Mouse (Mus musculus) midbrain, embryonic 16.5 days (tissue): ENCODE results near the gene Icmt. TPM values are rescaled to one million over a fixed set of nuclear protein-coding genes. Genes with fewer than 3 reads are reported as not detected.

Experiments used
- ATAC-seq: fragments of 200-750 bp; cut with Nextera tagmentation; 2 replicates; pipeline ENCODE4 v1.8.0; 2017; ENCODE audit warnings: moderate TSS enrichment
- H3K27ac ChIP-seq: fragments of 300-500 bp; sonication (generic); 2 replicates; pipeline ENCODE4 v1.5.1; 2014; ENCODE audit warnings: mild to moderate bottlenecking, low read length, mixed read lengths
- H3K27me3 ChIP-seq: fragments of 300-500 bp; sonication (generic); 2 replicates; pipeline ENCODE4 v1.6.1; 2014; ENCODE audit warnings: low read depth, low read length, mixed read lengths; ENCODE audit not compliant: control insufficient read depth, insufficient read depth
- H3K36me3 ChIP-seq: fragments of 300-500 bp; sonication (generic); 2 replicates; pipeline ENCODE4 v1.6.1; 2014; ENCODE audit warnings: mild to moderate bottlenecking, low read length, moderate library complexity, mixed read lengths; ENCODE audit not compliant: control insufficient read depth, insufficient read depth
- H3K4me1 ChIP-seq: fragments of 300-500 bp; sonication (generic); 2 replicates; pipeline ENCODE4 v1.6.1; 2014; ENCODE audit warnings: mild to moderate bottlenecking, low read length, mixed read lengths; ENCODE audit not compliant: control insufficient read depth, insufficient read depth
- H3K4me2 ChIP-seq: fragments of 300-500 bp; sonication (generic); 2 replicates; pipeline ENCODE4 v1.6.1; 2014; ENCODE audit warnings: mild to moderate bottlenecking, low read length, mixed read lengths
- H3K4me3 ChIP-seq: fragments of 300-500 bp; sonication (generic); 2 replicates; pipeline ENCODE4 v1.5.1; 2014; ENCODE audit warnings: low read depth, mild to moderate bottlenecking, low read length, moderate library complexity, mixed read lengths
- H3K9ac ChIP-seq: fragments of 300-500 bp; sonication (generic); 2 replicates; pipeline ENCODE4 v1.6.1; 2014; ENCODE audit warnings: low read depth, low read length, mixed read lengths
- H3K9me3 ChIP-seq: fragments of 300-500 bp; sonication (generic); replicated peaks from 2 replicates; pipeline ENCODE4 v1.6.1; 2014; ENCODE audit warnings: mild to moderate bottlenecking, low read length, mixed read lengths; ENCODE audit not compliant: control insufficient read depth, poor library complexity, severe bottlenecking
- whole genome bisulfite sequencing: fragments of 180-500 bp; shearing (Covaris S2); extraction: QIAGEN DNeasy Blood & Tissue Kit; methylation state at CpG from one replicate; pipeline ENCODE4 v1.1.7; 2014; 5-methylcytosine and 5-hydroxymethylcytosine counted together
- polyA plus RNA-seq: library from polyadenylated mRNA; unstranded; fragments of >200 nt; fragmentation: Nextera tagmentation; extraction: Ambion mirVana; gene quantifications from 2 replicates; pipeline ENCODE4 v1.2.1, GENCODE M21; 2015

Gene Icmt
- polyA plus RNA-seq, 1 experiment from 2014 or later = 20.7 TPM

DNA sequence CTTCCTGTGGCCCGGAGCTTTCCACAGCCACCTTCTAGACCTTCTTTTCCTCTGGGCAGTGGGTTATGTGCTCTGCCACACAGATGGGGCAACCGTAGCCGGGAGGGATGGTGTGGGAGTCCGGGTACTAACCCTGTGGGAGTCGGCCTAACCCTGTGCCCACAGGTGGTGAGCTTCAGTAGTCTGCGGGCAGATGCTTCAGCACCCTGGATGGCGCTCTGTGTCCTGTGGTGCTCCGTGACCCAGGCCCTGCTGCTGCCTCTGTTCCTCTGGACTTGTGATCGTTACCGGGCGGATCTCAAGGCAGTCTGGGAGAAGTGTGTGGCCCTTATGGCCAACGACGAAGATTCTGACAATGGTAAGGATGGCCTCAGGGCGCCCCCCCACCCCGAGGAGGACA, 15.4 kb upstream of the Icmt start:
- no peak overlapping the region for H3K27ac ChIP-seq
- H3K9ac ChIP-seq = no peak overlapping the region
- no peak overlapping the region for H3K4me2 ChIP-seq
- peaks cover 63% of the 10 kb centered on the region for H3K27me3 ChIP-seq
- H3K4me1 ChIP-seq = peaks cover 6% of the 10 kb centered on the region; the same call in 1 of the 2 replicates
- no peaks in the 10 kb centered on the region for H3K9me3 ChIP-seq
- ATAC-seq = no peak
- WGBS = 67% methylated on average over 15 of the region's 15 CpGs
- no peak overlapping the region for H3K4me3 ChIP-seq
- peaks cover 3% of the 10 kb centered on the region; the same call in 1 of the 2 replicates for H3K36me3 ChIP-seq

DNA sequence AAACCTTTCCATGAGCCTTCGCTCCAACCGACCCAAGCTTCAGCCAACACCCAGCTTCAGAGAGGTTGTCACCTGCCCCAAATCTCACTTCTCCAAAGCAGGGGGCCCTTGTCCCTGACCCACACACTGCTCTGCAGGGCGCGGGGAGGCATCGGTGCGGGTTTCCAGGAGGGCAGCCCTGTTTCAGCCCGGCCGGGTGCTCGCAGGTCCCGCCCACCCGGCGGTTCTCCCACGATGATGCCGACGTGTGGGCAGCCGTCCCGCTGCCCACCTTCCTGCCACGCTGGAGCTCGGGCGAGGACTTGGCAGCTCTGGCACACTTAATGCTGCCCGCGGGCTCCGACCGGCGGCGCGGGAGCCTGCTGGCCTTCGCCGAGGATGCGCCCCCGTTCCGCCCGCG, 14.3 kb upstream of the Icmt start:
- 17% methylated on average over 34 of the region's 34 CpGs for WGBS
- peak overlapping the region; percentile 55 for H3K4me2 ChIP-seq
- peak overlapping the region; percentile 35 for H3K4me3 ChIP-seq
- H3K36me3 ChIP-seq = peaks cover 3% of the 10 kb centered on the region; the same call in 1 of the 2 replicates
- no peak for ATAC-seq
- H3K4me1 ChIP-seq = peaks cover 13% of the 10 kb centered on the region
- peaks cover 69% of the 10 kb centered on the region for H3K27me3 ChIP-seq
- H3K9me3 ChIP-seq = no peaks in the 10 kb centered on the region
- peak overlapping the region; percentile 42; the same call in 1 of the 2 replicates for H3K9ac ChIP-seq
- H3K27ac ChIP-seq = no peak overlapping the region

DNA sequence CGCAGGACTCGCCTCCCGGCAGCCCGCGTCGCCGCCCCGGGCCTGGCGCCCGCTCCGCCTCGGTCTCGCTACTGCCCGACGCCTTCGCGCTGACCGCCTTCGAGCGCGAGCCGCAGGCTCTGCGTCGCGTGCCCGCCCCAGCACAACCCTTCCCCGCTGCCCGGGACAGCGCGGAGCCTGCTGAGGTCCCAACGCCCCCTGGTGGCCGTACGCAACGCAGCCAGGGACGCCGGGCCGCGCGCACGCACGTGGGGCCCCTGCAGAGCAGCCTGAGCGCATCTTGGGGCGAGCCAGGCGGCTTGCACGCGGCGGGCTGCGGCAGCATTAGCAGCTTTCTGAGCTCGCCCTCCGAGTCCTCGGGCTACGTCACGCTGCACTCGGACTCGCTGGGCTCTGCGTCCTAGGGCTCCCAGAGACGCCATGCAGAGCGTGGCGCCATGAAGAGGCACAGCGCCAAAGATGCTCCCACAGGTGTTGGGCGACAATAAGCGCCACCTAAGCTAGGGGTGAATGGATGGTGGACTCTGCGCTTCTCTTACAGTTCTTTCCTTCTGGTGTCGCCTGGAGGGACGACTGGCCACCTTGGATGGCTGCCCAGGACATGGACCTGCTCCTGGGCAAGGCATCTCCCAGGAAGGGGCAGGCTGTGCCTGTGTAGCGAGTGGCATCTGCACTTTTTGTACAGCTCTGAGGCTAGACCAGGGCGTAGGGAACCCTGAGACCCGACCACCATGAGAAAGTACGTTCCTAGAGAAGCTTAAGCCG, 13.7 kb upstream of the Icmt start:
- peaks cover 3% of the 10 kb centered on the region; the same call in 1 of the 2 replicates for H3K36me3 ChIP-seq
- peak overlapping the region; percentile 35 for H3K4me3 ChIP-seq
- peak; percentile 65 for ATAC-seq
- peaks cover 73% of the 10 kb centered on the region for H3K27me3 ChIP-seq
- peak overlapping the region; percentile 42 for H3K9ac ChIP-seq
- H3K9me3 ChIP-seq = no peaks in the 10 kb centered on the region
- H3K27ac ChIP-seq = no peak overlapping the region
- H3K4me2 ChIP-seq = peak overlapping the region; percentile 55
- 5% methylated on average over 69 of the region's 70 CpGs for WGBS
- peaks cover 13% of the 10 kb centered on the region for H3K4me1 ChIP-seq

DNA sequence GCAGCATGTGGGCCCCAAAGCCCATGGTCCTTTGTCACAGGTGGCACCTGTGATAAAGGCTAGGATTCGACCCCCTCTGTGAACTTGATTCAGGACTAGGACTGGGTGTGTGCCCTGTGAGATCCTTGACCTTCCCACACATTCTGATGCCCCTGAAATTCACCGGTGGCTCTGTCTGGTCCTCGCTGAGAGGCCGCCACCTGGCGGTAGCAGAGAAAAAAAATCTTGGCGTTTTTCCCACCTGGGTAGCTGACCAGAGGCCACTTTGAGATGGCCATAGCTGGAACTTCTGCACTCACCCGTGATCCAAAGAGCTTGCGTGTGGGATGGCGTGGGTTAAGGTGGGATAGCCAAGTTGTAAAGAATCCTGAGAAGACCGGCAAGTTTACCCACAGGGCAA, 11.5 kb upstream of the Icmt start:
- WGBS = 3% methylated on average over 10 of the region's 10 CpGs
- H3K36me3 ChIP-seq = peaks cover 2% of the 10 kb centered on the region; the same call in 1 of the 2 replicates
- H3K9me3 ChIP-seq = no peaks in the 10 kb centered on the region
- no peak overlapping the region for H3K4me2 ChIP-seq
- peaks cover 74% of the 10 kb centered on the region for H3K27me3 ChIP-seq
- H3K27ac ChIP-seq = no peak overlapping the region
- peaks cover 18% of the 10 kb centered on the region for H3K4me1 ChIP-seq
- ATAC-seq = no peak
- H3K9ac ChIP-seq = peak overlapping the region; percentile 52; the same call in 1 of the 2 replicates
- no peak overlapping the region for H3K4me3 ChIP-seq

DNA sequence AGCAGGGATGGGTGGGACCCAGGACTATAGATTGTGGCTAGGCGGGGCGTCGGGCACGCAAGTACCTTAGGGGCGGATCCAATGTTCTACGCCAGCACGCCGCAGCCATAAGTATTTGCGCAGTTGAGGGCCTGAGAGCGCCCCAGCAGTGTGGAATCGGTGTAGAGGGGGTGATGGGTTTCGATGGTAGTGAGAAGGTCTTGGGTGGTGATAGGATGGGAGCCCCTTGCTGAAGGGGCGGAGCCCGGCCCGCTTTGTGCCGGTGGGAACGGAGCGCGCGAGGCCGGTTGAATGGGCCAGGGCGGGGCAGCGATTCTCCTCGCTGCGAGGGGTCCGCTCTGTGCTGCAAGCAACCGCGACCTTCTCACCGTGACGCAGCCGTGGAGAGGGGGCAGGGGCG, 10.8 kb upstream of the Icmt start:
- peak overlapping the region; percentile 58 for H3K4me2 ChIP-seq
- WGBS = 0% methylated on average over 30 of the region's 32 CpGs
- H3K4me1 ChIP-seq = peaks cover 25% of the 10 kb centered on the region
- peak; percentile 46 for ATAC-seq
- H3K9ac ChIP-seq = peak overlapping the region; percentile 52
- no peaks in the 10 kb centered on the region for H3K9me3 ChIP-seq
- peak overlapping the region; percentile 34 for H3K4me3 ChIP-seq
- H3K36me3 ChIP-seq = no peaks in the 10 kb centered on the region
- no peak overlapping the region for H3K27ac ChIP-seq
- H3K27me3 ChIP-seq = peaks cover 73% of the 10 kb centered on the region

DNA sequence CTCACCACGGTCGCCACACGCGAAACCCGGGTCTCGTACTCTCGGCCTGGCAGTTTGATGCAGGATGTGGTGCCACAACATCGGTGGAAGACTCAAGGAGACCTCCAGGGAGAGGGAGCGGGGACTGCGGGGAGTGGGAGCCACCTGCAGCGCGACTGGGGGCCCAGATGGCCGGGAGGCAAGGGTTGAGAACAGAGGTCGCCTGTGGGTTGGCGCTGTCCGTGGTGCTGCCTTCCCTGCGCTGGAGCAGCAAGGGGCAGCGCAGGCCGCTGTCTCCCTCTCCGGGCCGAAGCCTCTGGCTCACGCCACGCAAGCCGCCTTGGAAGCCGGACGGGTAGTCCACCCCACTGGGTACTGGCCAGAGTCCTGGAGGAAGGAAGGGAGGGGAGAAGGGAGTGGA, 10.1 kb upstream of the Icmt start:
- no peaks in the 10 kb centered on the region for H3K9me3 ChIP-seq
- H3K9ac ChIP-seq = peak overlapping the region; percentile 52
- peak overlapping the region; percentile 58 for H3K4me2 ChIP-seq
- peaks cover 72% of the 10 kb centered on the region for H3K27me3 ChIP-seq
- peaks cover 25% of the 10 kb centered on the region for H3K4me1 ChIP-seq
- H3K36me3 ChIP-seq = no peaks in the 10 kb centered on the region
- WGBS = 1% methylated on average over 26 of the region's 26 CpGs
- ATAC-seq = no peak
- no peak overlapping the region for H3K27ac ChIP-seq
- H3K4me3 ChIP-seq = peak overlapping the region; percentile 34

DNA sequence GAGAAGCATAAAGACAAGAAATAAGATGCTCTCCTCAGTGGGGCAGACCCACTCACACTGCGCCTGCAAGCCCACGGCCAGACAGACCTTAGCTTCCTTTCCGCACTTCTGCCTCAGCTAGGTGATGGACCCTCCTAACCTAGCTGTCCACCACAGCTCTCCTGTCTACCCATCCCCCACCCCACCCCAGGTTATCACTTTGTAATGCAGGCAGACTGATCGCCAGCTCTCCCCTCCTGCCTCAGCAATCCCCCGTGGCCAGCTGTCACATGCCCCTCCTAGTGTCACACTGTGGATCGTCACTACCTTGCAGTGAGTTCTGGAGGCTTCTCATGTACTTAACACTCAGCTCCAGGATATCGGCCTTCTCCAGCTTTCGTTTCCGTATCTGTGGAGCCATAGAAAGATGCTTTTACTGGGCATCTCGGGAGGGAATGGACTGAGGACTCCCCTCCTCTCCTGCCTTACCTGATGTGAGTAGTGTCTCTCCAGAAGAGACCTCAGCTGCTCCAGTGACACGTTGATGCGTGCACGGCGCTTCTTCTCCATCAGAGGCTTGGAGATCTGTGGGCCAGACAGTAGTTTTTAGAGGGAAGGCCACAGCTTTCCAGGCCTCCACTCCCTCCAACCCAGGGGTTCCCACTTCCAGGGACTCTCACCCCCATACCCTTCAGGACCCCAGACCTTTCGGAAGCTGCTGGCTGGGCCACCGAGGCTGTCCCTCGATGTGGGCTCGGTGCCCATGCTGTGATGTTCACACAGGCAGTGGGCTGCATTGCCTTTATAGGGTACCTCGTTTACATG, 9.5 kb upstream of the Icmt start:
- peak overlapping the region; percentile 58; the same call in 1 of the 2 replicates for H3K4me2 ChIP-seq
- no peak for ATAC-seq
- H3K9ac ChIP-seq = no peak overlapping the region; the same call in 1 of the 2 replicates
- no peak overlapping the region for H3K27ac ChIP-seq
- peaks cover 25% of the 10 kb centered on the region for H3K4me1 ChIP-seq
- no peaks in the 10 kb centered on the region for H3K36me3 ChIP-seq
- WGBS = 7% methylated on average over 19 of the region's 19 CpGs
- peaks cover 68% of the 10 kb centered on the region for H3K27me3 ChIP-seq
- no peaks in the 10 kb centered on the region for H3K9me3 ChIP-seq
- peak overlapping the region; percentile 34; the same call in 1 of the 2 replicates for H3K4me3 ChIP-seq

DNA sequence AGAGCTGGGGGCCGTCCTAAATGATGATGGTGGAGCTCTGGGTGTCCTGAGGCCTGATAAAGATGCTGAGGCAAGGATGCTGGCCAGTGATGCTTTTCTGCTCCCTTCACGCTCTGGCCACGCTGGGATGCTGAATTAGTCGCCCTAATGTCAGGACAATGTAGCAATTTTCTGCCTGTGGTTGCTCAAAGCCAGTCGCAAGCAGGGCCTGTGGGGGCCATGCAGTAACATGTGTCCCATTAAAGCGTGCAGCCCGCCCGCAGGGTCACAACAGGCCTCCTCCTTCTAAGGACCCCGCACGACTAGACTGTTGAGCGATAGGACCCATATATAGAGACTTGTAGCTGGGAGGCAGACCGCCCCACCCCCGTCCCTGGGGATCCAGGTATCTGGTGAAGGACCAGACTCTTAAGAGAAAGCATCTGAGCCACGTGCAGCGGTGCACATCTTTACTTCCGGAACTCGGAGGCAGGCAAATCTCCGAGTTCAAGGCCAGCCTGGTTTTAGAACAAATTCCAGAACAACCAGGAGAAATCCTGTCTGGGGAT, 8.6 kb upstream of the Icmt start:
- no peaks in the 10 kb centered on the region for H3K9me3 ChIP-seq
- no peak overlapping the region for H3K4me3 ChIP-seq
- no peaks in the 10 kb centered on the region for H3K36me3 ChIP-seq
- no peak overlapping the region for H3K27ac ChIP-seq
- peaks cover 29% of the 10 kb centered on the region for H3K4me1 ChIP-seq
- H3K27me3 ChIP-seq = peaks cover 73% of the 10 kb centered on the region
- H3K4me2 ChIP-seq = no peak overlapping the region
- 21% methylated on average over 18 of the region's 18 CpGs for WGBS
- H3K9ac ChIP-seq = no peak overlapping the region
- no peak for ATAC-seq
